Mouse (Mus musculus): ENCODE data around the gene Ino80b.

- no peak for TF ChIP-seq CTCF (IDR thresholded peaks at IDR 0.05; ENCODE audit: low read depth, low read length)
- TF ChIP-seq POLR2A (IDR thresholded peaks at IDR 0.05; ENCODE audit: borderline replicate concordance, low read depth, low read length), result no peak
Observed at GRCm38 (mm10) chr6:83161921-83162641, 36.9 kb upstream of the Ino80b start.

Measured in bone marrow macrophage, adult 2 months (primary cell).